Mouse (Mus musculus) stomach, embryonic 16.5 days (tissue): ENCODE results near the gene Dnajc5. TPM values are rescaled to one million over a fixed set of nuclear protein-coding genes. Genes with fewer than 3 reads are reported as not detected.

ENCODE experiments used
- ATAC-seq: fragments of 200-750 bp; cut with Nextera tagmentation; 2 replicates; pipeline ENCODE4 v1.8.0; 2017; ENCODE audit warnings: moderate number of reproducible peaks, moderate TSS enrichment; ENCODE audit not compliant: insufficient read depth, low FRiP score
- H3K27ac ChIP-seq: fragments of 300-500 bp; sonication (generic); 2 replicates; pipeline ENCODE4 v1.5.1; 2014; ENCODE audit warnings: low read length
- H3K27me3 ChIP-seq: fragments of 300-500 bp; sonication (generic); 2 replicates; pipeline ENCODE4 v1.6.1; 2014; ENCODE audit warnings: low read length, control low read depth, mixed read lengths; ENCODE audit not compliant: control insufficient read depth, insufficient read depth
- H3K36me3 ChIP-seq: fragments of 300-500 bp; sonication (generic); 2 replicates; pipeline ENCODE4 v1.6.1; 2014; ENCODE audit warnings: low read length; ENCODE audit not compliant: control insufficient read depth, insufficient read depth
- H3K4me1 ChIP-seq: fragments of 300-500 bp; sonication (generic); 2 replicates; pipeline ENCODE4 v1.6.1; 2014; ENCODE audit warnings: low read length, control low read depth, mixed read lengths; ENCODE audit not compliant: control insufficient read depth, insufficient read depth
- H3K4me2 ChIP-seq: fragments of 300-500 bp; sonication (generic); 2 replicates; pipeline ENCODE4 v1.6.1; 2014; ENCODE audit warnings: low read depth, low read length, mixed read lengths
- H3K4me3 ChIP-seq: fragments of 300-500 bp; sonication (generic); replicated peaks from 2 replicates; pipeline ENCODE4 v1.5.1; 2014; ENCODE audit warnings: mild to moderate bottlenecking, low read length
- H3K9ac ChIP-seq: fragments of 300-500 bp; sonication (generic); 2 replicates; pipeline ENCODE4 v1.6.1; 2014; ENCODE audit warnings: low read length
- H3K9me3 ChIP-seq: fragments of 300-500 bp; sonication (generic); replicated peaks from 2 replicates; pipeline ENCODE4 v1.6.1; 2016; ENCODE audit warnings: low read length, control low read depth; ENCODE audit not compliant: control insufficient read depth
- WGBS: fragments of 180-500 bp; shearing (Covaris S2); extraction: QIAGEN DNeasy Blood & Tissue Kit; methylation state at CpG from one replicate; pipeline ENCODE4 v1.1.7; 2014; 5-methylcytosine and 5-hydroxymethylcytosine counted together
- polyA plus RNA-seq: library from polyadenylated mRNA; unstranded; fragments of >200 nt; fragmentation: Nextera tagmentation; extraction: Ambion mirVana; gene quantifications from 2 replicates; pipeline ENCODE4 v1.2.1, GENCODE M21; 2015

The Dnajc5 gene
- polyA plus RNA-seq, 1 experiment from 2014 or later = 77.5 TPM

DNA sequence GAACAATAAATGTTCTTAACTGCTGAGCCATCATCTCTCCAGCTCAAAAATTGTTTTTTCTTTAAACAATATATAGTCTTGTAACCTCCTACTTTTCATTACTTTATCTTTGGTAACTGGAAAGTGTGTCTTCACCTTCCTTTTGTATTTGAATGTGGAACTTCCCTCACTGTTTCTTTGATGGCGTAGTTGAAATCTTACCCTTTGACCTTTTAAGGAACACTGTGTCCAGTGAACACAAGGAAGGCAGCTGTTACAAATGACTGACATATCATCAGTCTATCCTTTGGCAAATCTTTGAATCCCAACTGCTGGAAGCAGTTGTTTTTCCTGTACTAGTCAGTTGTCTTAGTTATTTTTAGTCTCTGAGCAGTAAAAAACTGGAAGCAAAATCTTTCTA, 8.8 kb downstream of the Dnajc5 start:
- H3K9ac ChIP-seq = no peak overlapping the region
- WGBS = 90% methylated on average over 1 of the region's 1 CpGs
- no peak for ATAC-seq
- no peak overlapping the region for H3K27ac ChIP-seq
- H3K4me3 ChIP-seq = no peak overlapping the region
- peaks cover 5% of the 10 kb centered on the region for H3K9me3 ChIP-seq
- peaks cover 20% of the 10 kb centered on the region for H3K36me3 ChIP-seq
- no peaks in the 10 kb centered on the region for H3K27me3 ChIP-seq
- peaks cover 4% of the 10 kb centered on the region; the same call in 1 of the 2 replicates for H3K4me1 ChIP-seq
- H3K4me2 ChIP-seq = no peak overlapping the region

DNA sequence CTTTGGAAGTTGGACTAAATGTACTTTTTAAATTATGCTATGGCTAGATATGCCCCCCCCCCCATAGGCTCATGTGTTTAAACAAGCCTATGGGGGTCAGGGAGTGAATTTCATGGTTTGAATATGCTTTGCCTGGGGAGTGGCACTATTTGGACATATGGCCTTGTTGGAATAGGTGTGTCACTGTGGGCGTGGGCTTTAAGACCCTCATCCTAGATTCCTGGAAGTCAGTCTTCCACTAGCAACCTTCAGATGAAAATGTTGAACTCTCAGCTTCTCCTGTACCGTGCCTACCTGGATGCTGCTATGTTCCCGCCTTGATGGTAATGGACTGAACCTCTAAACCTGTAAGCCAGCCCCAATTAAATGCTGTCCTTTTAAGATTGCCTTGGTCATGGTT, 12.3 kb downstream of the Dnajc5 start:
- peaks cover 5% of the 10 kb centered on the region for H3K9me3 ChIP-seq
- H3K27ac ChIP-seq = no peak overlapping the region
- no peaks in the 10 kb centered on the region for H3K27me3 ChIP-seq
- no peak overlapping the region for H3K4me3 ChIP-seq
- H3K36me3 ChIP-seq = peaks cover 20% of the 10 kb centered on the region
- H3K4me2 ChIP-seq = no peak overlapping the region
- 94% methylated on average over 3 of the region's 3 CpGs for WGBS
- H3K9ac ChIP-seq = no peak overlapping the region
- no peak for ATAC-seq
- H3K4me1 ChIP-seq = peaks cover 2% of the 10 kb centered on the region; the same call in 1 of the 2 replicates

DNA sequence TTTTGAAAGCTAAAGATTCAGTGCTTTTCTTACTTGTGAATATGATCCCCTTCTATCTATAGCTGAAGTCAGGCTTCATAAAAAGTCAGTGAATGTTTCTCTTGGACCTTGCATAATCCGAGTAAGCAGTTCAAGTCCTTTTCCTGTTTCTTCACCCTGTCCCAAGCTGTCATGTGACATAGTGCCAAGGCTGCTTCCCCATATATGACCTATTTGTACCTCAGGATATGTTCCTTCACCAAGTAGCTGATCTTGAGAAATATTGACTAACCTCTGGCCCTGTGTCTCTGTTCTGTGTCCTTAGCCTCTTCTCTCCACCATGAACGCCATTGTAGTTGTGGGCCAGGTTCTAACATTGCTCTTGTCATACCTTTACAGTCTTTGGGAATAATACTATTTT, 16.1 kb downstream of the Dnajc5 start:
- Histone ChIP-seq H3K4me1 (peaks cover 7% of the 10 kb centered on the region; the same call in 1 of the 2 replicates), H3K4me2 (no peak overlapping the region), H3K4me3 (no peak overlapping the region), H3K9ac (no peak overlapping the region), H3K27me3 (no peaks in the 10 kb centered on the region), H3K36me3 (no peaks in the 10 kb centered on the region), H3K9me3 (no peaks in the 10 kb centered on the region), H3K27ac (no peak overlapping the region)
- ATAC-seq = no peak
- WGBS = 71% methylated on average over 2 of the region's 2 CpGs

DNA sequence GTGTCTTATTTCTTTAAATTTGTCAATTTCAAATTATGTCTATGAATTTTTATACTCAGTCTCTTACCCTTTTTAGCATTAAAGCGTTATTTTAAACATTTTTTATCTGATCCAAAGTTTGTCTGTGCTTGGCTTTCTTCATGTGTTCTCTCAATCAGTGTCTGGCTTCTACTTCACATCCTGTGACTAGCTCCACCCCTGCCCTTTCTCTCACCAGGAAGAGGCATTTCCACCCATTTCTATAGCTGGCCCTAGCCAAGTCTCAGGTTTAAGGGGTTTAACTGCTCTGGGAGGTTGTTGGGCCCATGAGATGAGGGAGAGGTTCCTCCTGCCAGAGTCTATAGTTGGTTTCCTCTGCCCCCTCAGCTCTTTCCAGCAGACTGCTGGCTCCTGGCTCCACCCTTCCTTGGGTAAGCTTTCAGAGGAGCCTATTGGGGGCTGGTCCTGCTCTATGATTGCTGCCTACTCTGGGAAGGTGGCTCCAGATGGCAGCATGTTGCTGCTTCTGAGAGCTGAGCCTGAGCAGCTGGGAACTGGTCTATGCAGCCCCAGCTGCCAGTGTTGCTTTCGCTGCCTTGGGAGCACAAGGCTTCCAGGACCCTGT, 17.3 kb downstream of the Dnajc5 start:
- H3K27me3 ChIP-seq = no peaks in the 10 kb centered on the region

DNA sequence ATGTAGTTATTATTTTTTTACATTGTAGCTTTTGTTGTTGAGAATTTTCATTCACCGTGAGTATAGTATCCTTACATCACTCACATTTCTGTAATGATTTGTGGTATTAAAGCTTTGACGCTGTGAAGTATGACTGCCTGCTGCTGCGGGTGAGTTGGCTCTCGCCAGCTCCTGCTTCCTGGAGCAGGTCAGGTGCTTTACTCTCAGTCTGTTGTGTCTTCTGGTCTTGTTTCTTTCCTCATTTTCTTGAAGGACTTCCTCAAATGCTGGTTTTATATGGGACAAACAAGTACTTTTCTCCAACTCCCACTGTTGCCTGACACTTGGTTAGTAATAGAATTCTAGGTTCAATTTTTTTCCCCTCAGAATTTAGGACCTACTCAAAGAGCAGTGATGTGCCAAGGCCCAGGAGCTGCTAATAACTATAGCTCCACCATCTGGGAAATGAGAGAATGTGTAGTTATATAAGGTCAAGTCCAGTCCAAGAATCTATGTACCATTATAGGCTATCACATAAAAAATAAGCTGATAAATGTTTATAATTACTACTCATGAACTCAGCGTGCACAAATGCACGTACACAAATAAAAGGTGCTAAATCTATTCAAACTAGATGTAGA, 21.6 kb downstream of the Dnajc5 start:
- H3K4me2 ChIP-seq = no peak overlapping the region
- no peaks in the 10 kb centered on the region for H3K27me3 ChIP-seq
- peaks cover 7% of the 10 kb centered on the region; the same call in 1 of the 2 replicates for H3K4me1 ChIP-seq
- H3K9me3 ChIP-seq = no peaks in the 10 kb centered on the region
- no peak overlapping the region for H3K4me3 ChIP-seq
- H3K36me3 ChIP-seq = no peaks in the 10 kb centered on the region
- no peak overlapping the region for H3K27ac ChIP-seq
- WGBS = 80% methylated on average over 6 of the region's 6 CpGs
- no peak overlapping the region for H3K9ac ChIP-seq
- no peak for ATAC-seq

More for the DNA sequence above, 17.3 kb downstream of the Dnajc5 start:
- H3K4me3 ChIP-seq = no peak overlapping the region
- H3K36me3 ChIP-seq = no peaks in the 10 kb centered on the region
- peaks cover 7% of the 10 kb centered on the region; the same call in 1 of the 2 replicates for H3K4me1 ChIP-seq
- peak overlapping the region; percentile 56; the same call in 1 of the 2 replicates for H3K27ac ChIP-seq
- H3K9ac ChIP-seq = no peak overlapping the region
- 67% methylated on average over 2 of the region's 2 CpGs for WGBS
- H3K9me3 ChIP-seq = no peaks in the 10 kb centered on the region
- H3K4me2 ChIP-seq = no peak overlapping the region
- peak; percentile 73; the same call in 1 of the 2 replicates for ATAC-seq

DNA sequence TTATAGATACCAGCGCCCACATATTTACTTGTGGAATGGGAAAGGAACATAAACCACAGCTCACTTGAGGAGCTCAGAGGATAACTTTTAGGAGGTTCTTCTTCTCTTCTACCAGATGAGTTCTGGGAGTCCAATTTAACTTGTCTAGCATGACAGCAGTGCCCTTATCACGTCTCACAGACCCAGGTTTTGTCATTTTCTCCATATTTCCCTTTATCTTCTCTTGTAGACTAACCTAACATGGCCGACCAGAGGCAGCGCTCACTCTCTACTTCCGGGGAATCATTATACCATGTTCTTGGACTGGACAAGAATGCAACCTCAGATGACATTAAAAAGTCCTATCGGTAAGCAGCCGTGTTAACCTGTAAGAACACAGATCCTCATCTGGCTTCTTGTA, 25.9 kb downstream of the Dnajc5 start:
- no peak overlapping the region for H3K4me3 ChIP-seq
- peaks cover 29% of the 10 kb centered on the region for H3K36me3 ChIP-seq
- WGBS = 91% methylated on average over 7 of the region's 7 CpGs
- no peak overlapping the region for H3K4me2 ChIP-seq
- H3K4me1 ChIP-seq = no peaks in the 10 kb centered on the region
- no peak for ATAC-seq
- no peak overlapping the region for H3K27ac ChIP-seq
- no peaks in the 10 kb centered on the region for H3K9me3 ChIP-seq
- H3K9ac ChIP-seq = no peak overlapping the region
- H3K27me3 ChIP-seq = no peaks in the 10 kb centered on the region

DNA sequence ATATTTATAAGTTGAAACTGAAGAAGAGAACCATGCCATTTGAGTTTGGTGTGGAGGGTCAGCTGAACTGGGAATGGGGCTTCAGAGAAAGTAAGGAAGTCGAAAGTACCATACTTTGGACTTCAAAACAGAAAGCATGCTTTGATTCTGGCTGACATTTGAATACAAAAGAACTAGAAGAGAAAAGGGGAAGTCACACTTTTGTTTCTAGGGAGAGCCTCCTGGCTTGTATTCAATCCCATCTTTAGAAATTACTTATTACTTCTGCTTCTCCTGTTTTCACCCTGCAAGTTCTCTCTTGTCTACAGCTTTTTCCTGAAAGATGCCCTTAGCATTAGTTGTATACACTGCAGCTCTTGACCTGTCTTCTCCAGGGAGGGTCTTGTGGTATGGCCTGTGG, 27.9 kb downstream of the Dnajc5 start:
- WGBS = 79% methylated on average over 1 of the region's 1 CpGs
- no peak overlapping the region for H3K4me2 ChIP-seq
- ATAC-seq = no peak
- H3K27ac ChIP-seq = no peak overlapping the region
- H3K4me1 ChIP-seq = no peaks in the 10 kb centered on the region
- H3K9ac ChIP-seq = no peak overlapping the region
- H3K9me3 ChIP-seq = no peaks in the 10 kb centered on the region
- no peaks in the 10 kb centered on the region for H3K27me3 ChIP-seq
- H3K4me3 ChIP-seq = no peak overlapping the region
- H3K36me3 ChIP-seq = peaks cover 29% of the 10 kb centered on the region

DNA sequence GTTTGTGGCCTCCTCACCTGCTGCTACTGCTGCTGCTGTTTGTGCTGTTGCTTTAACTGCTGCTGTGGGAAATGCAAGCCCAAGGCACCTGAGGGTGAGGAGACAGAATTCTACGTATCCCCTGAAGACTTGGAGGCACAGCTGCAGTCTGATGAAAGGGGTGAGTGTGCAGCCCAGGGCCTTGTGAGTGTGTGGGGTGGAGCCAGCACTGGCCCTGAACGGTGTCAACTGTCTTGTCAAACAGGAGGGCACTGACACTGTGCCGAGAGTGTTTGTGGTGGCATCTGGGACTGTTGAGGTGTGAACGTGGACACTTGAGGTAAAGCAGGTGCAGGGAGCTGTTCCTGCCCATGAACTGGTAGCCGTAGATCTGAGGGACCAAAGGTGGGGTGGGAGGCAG, 28.4 kb downstream of the Dnajc5 start:
- H3K4me1 ChIP-seq = no peaks in the 10 kb centered on the region
- H3K4me3 ChIP-seq = no peak overlapping the region
- H3K36me3 ChIP-seq = peaks cover 29% of the 10 kb centered on the region
- H3K4me2 ChIP-seq = no peak overlapping the region
- H3K9me3 ChIP-seq = no peaks in the 10 kb centered on the region
- H3K27me3 ChIP-seq = no peaks in the 10 kb centered on the region
- H3K27ac ChIP-seq = no peak overlapping the region
- 83% methylated on average over 5 of the region's 5 CpGs for WGBS
- no peak overlapping the region for H3K9ac ChIP-seq
- no peak for ATAC-seq

DNA sequence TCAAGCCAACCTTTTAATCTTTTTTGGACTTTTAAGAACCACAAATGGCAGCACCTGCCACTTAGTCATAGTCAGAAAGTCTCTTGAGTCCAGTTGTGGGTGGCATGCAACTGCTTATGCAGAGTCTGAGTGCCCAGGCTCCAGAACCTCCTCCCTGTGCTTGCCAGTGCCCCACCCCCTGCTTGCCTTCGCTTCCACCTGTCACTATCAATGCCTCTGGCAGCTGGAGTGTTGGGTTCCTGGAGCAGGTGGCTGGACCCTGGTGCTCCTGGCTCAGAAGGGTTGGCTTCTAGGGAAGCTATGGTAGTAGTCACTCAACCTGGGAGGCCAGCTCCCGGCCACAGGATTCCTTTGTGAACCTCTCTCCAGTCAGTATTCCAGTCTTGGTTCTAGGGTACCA, 29.9 kb downstream of the Dnajc5 start:
- H3K4me2 ChIP-seq = no peak overlapping the region
- H3K9ac ChIP-seq = no peak overlapping the region
- 96% methylated on average over 2 of the region's 2 CpGs for WGBS
- H3K4me3 ChIP-seq = no peak overlapping the region
- H3K27ac ChIP-seq = no peak overlapping the region
- no peaks in the 10 kb centered on the region for H3K27me3 ChIP-seq
- H3K9me3 ChIP-seq = no peaks in the 10 kb centered on the region
- no peaks in the 10 kb centered on the region for H3K4me1 ChIP-seq
- H3K36me3 ChIP-seq = peaks cover 29% of the 10 kb centered on the region
- ATAC-seq = no peak
